Mouse (Mus musculus): ENCODE data around the gene Fibin. TPM values are rescaled to one million over a fixed set of nuclear protein-coding genes. Genes with fewer than 3 reads are reported as not detected.

Fibin gene
- 3.7 and 4.7 TPM in 2 replicates for polyA plus RNA-seq (2012; rRNA removed; ENCODE audit: low replicate concordance)

GRCm38 (mm10) chr2:110362432-110363283 lies at the start of gene Fibin:
Gene Fibin, minus strand, starts transcription at chr2:110363183.

GRCm38 (mm10) chr2:110314509-110315155 lies 48.4 kb downstream of the Fibin start, which contains the start of gene Bbox1:
Gene Bbox1, minus strand, starts transcription at chr2:110314560.

Other genes starting within 250 kb of the Fibin start
- gene Bbox1, start 48.6 kb downstream of the Fibin start, polyA plus RNA-seq (2012; rRNA removed; ENCODE audit: low replicate concordance): 0.10 TPM in 1 of 2 replicates, not detected in the other
- not detected in 2 replicates for gene Slc5a12, start 234.1 kb upstream of the Fibin start, polyA plus RNA-seq (2012; rRNA removed; ENCODE audit: low replicate concordance)